Mouse (Mus musculus): ENCODE measurements around the gene Sdccag8.

GRCm38 (mm10) chr1:176980140-176980539, 165.7 kb downstream of the Sdccag8 start:
- no peak for TF ChIP-seq CTCF (IDR thresholded peaks at IDR 0.05; ENCODE audit: borderline replicate concordance, insufficient read depth, low read depth, low read length)
- TF ChIP-seq POLR2A (IDR thresholded peaks at IDR 0.05; ENCODE audit: borderline replicate concordance, insufficient read depth, low read length) = no peak

All from cerebellum, adult 2 months (tissue).